Mouse (Mus musculus) stomach, postnatal 0 days (tissue): Measurements from ENCODE around the gene Fxr2.

Experiments
- CTCF ChIP-seq: IDR thresholded peaks from 2 replicates; pipeline ENCODE4 v1.5.1; 2016; ENCODE audit warnings: antibody characterized with exemption, low read depth, mild to moderate bottlenecking, moderate library complexity
- EP300 ChIP-seq: optimal IDR thresholded peaks from 2 replicates; pipeline ENCODE3; 2016; ENCODE audit warnings: antibody characterized with exemption

GRCm38 (mm10) chr11:69695361-69696181 lies 62.8 kb downstream of the Fxr2 start, which contains the start of the genes Tnfsf12 and Tnfsfm13:
- TF ChIP-seq EP300 (no peak), CTCF (peak; percentile 40)
